Mouse (Mus musculus): ENCODE results near the gene Ascc1.

DNA sequence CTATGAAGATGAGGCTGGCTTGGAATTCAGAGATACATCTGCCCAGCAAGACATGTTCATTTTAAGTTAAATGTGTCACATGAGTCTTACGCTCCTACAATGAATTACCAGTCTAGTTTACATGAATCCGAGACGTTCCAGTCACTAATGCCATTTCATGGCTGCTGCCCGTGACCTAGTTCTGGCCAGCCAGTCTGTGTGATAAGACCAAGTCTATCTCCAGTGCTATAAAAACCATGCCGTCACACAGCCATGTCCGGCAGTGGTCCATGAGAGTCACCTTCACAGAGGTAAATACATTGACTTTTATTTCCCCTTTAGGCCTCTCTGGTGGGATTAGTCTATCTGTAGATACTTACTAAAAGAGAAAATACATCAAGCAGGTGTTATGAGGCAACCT is 6.7 kb upstream of the Ascc1 start:
- no peak for TF ChIP-seq POLR2A (IDR thresholded peaks at IDR 0.05; ENCODE audit: control insufficient read depth, low read depth, low read length)
- TF ChIP-seq CTCF (IDR thresholded peaks at IDR 0.05; ENCODE audit: control insufficient read depth, insufficient read depth, insufficient replicate concordance, low read depth, low read length): no peak

Data from testis, adult 2 months (tissue).